Mouse (Mus musculus) liver, adult 2 months (tissue): Measurements from ENCODE around the gene Inpp4b. TPM values are rescaled to one million over a fixed set of nuclear protein-coding genes. Genes with fewer than 3 reads are reported as not detected.

Experiments used
- DNase-seq: peaks from one replicate; pipeline ENCODE4 v3.0.0-alpha.2; 2011; ENCODE audit warnings: low read depth, low spot score; ENCODE audit errors: extremely low read depth
- H3K27ac ChIP-seq: fragments of 200-500 bp; replicated peaks from 2 replicates; pipeline ENCODE4 v1.5.1; 2012; ENCODE audit warnings: low read depth, mild to moderate bottlenecking, control low read depth, inconsistent platforms, low read length; ENCODE audit not compliant: insufficient read depth
- H3K27me3 ChIP-seq: fragments of 200-500 bp; 2 replicates; pipeline ENCODE4 v1.6.1; 2012; ENCODE audit warnings: mild to moderate bottlenecking, moderate library complexity, low read length, inconsistent platforms; ENCODE audit not compliant: control insufficient read depth, insufficient read depth
- H3K36me3 ChIP-seq: fragments of 200-500 bp; 2 replicates; pipeline ENCODE4 v1.6.1; 2012; ENCODE audit warnings: low read length, inconsistent platforms; ENCODE audit not compliant: control insufficient read depth, insufficient read depth
- H3K4me1 ChIP-seq: fragments of 200-500 bp; 2 replicates; pipeline ENCODE4 v1.6.1; 2011; ENCODE audit warnings: low read length; ENCODE audit not compliant: control insufficient read depth, insufficient read depth
- H3K4me3 ChIP-seq: fragments of 200-500 bp; 2 replicates; pipeline ENCODE4 v1.5.1; 2011; ENCODE audit warnings: low read depth, mild to moderate bottlenecking, control low read depth, low read length, moderate library complexity; ENCODE audit not compliant: insufficient read depth
- H3K79me2 ChIP-seq: fragments of 200-500 bp; 2 replicates; pipeline ENCODE4 v1.6.1; 2012; ENCODE audit warnings: inconsistent platforms, mild to moderate bottlenecking, low read length, moderate library complexity; ENCODE audit not compliant: control insufficient read depth, insufficient read depth
- H3K9ac ChIP-seq: fragments of 200-500 bp; 2 replicates; pipeline ENCODE4 v1.6.1; 2012; ENCODE audit warnings: low read depth, mild to moderate bottlenecking, control low read depth, inconsistent platforms, low read length
- CTCF ChIP-seq: fragments of 200-500 bp; IDR thresholded peaks from 2 replicates; pipeline ENCODE4 v1.5.1; 2011; ENCODE audit warnings: low read depth, low read length, control low read depth
- POLR2A ChIP-seq: fragments of 200-500 bp; IDR thresholded peaks from 2 replicates; pipeline ENCODE4 v1.6.1; 2011; ENCODE audit warnings: low read length, control low read depth; ENCODE audit not compliant: insufficient read depth; ENCODE audit errors: extremely low read depth
- WGBS: fragments of 180-500 bp; shearing (Covaris S2); methylation state at CpG from one replicate; pipeline ENCODE4 v1.1.7; 2018; 5-methylcytosine and 5-hydroxymethylcytosine counted together
- polyA plus RNA-seq: library from polyadenylated mRNA; depleted of rRNA; stranded (reverse); fragments of >200 nt; gene quantifications from 2 replicates; pipeline ENCODE4 v1.2.3, GENCODE M21; 2012
- total RNA-seq: library from RNA; depleted of rRNA; stranded (reverse); fragments of >200 nt; gene quantifications from 2 replicates; pipeline ENCODE4 v1.2.3, GENCODE M21; 2014

Gene Inpp4b
- total and polyA plus RNA-seq, 2 experiments = 0.20 to 3.6 TPM

DNA sequence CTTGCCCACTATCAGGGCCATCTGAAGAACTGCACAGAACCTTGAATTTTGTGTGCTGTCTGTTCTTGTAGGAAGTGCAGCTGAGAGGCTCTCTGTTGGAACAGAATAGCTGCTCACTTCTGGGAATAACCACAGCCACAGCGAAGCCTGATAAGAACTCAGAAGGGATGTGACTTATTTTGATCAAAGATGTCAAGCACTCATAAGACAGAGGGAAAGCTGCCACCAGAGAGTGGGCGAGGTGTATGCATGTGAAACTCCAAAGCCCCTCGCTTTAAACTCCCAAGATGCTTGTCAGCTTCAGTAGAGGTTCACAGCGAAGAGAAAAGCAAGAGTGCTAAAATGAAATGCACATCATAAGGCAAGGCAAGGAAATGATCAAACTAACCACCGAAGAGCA, 423.7 kb downstream of the Inpp4b start:
- TF ChIP-seq POLR2A (no peak), CTCF (no peak)
- no peak for DNase-seq

GRCm38 (mm10) chr8:81767411-81768312, 425.3 kb downstream of the Inpp4b start:
- TF ChIP-seq POLR2A (no peak), CTCF (no peak)
- Histone ChIP-seq H3K79me2 (no peaks in the 10 kb centered on the region), H3K4me1 (no peaks in the 10 kb centered on the region), H3K36me3 (no peaks in the 10 kb centered on the region), H3K27ac (peak overlapping the region; percentile 31; the same call in 1 of the 2 replicates), H3K27me3 (no peaks in the 10 kb centered on the region), H3K9ac (no peak overlapping the region; the same call in 1 of the 2 replicates), H3K4me3 (peak overlapping the region; percentile 41)
- WGBS = 27% methylated on average over 12 of the region's 12 CpGs
- peak; percentile 44 for DNase-seq

More for the DNA sequence above, 423.7 kb downstream of the Inpp4b start:
- no peak overlapping the region for H3K27ac ChIP-seq
- H3K4me1 ChIP-seq = no peaks in the 10 kb centered on the region
- H3K36me3 ChIP-seq = no peaks in the 10 kb centered on the region
- H3K27me3 ChIP-seq = no peaks in the 10 kb centered on the region
- H3K79me2 ChIP-seq = no peaks in the 10 kb centered on the region
- H3K9ac ChIP-seq = no peak overlapping the region
- 87% methylated on average over 5 of the region's 5 CpGs for WGBS
- H3K4me3 ChIP-seq = no peak overlapping the region

DNA sequence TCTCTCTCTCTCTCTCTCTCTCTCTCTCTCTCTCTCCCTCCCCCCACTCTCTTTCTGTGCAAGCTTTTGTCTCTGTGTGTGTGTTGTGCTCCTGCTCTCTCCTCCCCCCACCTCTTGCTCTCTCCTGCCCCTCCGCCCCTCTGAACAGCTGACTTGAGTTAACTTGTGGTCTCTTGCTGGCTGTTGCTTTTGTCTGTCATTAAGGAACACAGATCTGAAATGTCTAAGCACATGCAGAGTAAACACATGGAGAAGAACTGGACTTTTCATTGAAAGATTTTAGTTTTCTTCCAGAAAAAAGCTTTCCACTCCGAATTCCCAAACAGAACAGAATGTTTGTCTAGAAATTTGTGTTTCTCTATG, 425.9 kb downstream of the Inpp4b start:
- no peak for TF ChIP-seq CTCF
- TF ChIP-seq POLR2A = no peak
- no peaks in the 10 kb centered on the region for H3K36me3 ChIP-seq
- 75% methylated on average over 2 of the region's 2 CpGs for WGBS
- no peaks in the 10 kb centered on the region for H3K27me3 ChIP-seq
- DNase-seq = no peak
- H3K9ac ChIP-seq = no peak overlapping the region
- no peak overlapping the region; the same call in 1 of the 2 replicates for H3K4me3 ChIP-seq
- no peak overlapping the region for H3K27ac ChIP-seq
- H3K4me1 ChIP-seq = no peaks in the 10 kb centered on the region
- H3K79me2 ChIP-seq = no peaks in the 10 kb centered on the region

DNA sequence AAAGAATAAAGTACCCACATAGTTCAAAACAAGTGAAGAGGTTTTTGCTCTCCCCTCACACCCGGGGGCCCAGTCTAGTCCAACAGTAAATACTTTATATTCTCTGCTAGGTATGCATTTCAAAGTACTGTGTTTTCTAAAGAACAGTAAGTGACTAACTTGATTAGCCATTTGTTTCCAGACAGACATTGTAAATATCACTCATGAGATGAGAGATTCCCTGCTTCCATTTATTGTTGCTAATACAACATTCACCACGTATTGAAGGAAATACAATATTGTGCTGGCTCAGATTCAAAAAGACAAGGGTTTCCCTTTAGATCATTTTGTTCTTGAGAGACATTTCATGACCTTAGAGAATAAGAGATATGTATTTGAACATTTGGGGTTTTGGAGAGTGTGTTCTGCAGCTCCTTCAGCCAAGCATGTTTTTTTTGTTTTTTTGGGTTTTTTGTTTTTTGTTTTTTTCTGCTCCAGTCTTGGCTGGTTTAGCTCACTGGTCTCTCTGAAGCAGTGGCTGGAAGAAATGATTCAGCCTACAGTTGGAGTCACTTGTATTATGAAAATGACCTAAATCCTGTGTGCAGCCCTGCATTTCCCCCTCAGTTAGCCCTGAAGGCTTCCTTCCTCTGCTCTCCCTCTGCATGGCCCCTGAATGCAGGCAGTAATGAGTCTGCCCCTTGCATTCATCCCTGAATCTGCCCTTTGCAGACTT, 426.5 kb downstream of the Inpp4b start:
- no peaks in the 10 kb centered on the region for H3K36me3 ChIP-seq
- no peak overlapping the region; the same call in 1 of the 2 replicates for H3K9ac ChIP-seq
- no peak overlapping the region for H3K4me3 ChIP-seq
- no peaks in the 10 kb centered on the region for H3K4me1 ChIP-seq
- no peak overlapping the region for H3K27ac ChIP-seq
- H3K27me3 ChIP-seq = no peaks in the 10 kb centered on the region
- 68% methylated on average over 2 of the region's 2 CpGs for WGBS
- H3K79me2 ChIP-seq = no peaks in the 10 kb centered on the region
- DNase-seq = no peak
- TF ChIP-seq POLR2A = no peak
- TF ChIP-seq CTCF = no peak

DNA sequence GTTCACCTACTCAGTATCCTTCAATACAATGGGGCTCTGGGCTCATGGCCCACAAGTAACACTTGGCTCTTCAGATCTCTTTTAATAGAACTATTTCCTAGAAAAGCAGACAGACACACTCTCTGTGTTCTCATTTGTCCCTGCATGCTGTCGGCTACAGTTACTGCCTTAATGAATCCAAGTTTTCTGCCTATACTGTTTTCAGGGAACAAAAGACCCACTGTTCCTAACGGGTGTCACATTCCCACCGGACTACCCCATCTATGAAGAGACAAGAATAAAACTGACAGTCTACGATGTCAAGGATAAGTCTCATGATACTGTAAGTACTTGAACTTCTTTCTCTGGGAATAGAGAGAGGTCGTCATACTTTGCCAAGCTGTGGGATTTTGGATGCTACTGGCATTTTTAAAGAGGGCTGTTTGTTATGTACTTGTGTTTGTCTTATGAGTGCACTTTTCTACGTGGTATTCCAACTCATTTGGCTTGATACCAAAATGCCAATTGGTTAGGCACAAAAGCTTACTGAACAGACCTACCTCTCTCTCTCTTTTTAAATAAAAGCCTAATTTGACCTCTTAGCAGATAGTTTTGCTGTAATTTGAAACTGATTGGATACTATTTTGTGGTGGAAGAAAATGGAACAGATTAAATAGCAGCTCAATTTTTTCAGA, 428.4 kb downstream of the Inpp4b start:
- Histone ChIP-seq H3K4me1 (no peaks in the 10 kb centered on the region), H3K36me3 (no peaks in the 10 kb centered on the region), H3K79me2 (no peaks in the 10 kb centered on the region), H3K9ac (no peak overlapping the region), H3K4me3 (no peak overlapping the region), H3K27me3 (no peaks in the 10 kb centered on the region), H3K27ac (no peak overlapping the region)
- 86% methylated on average over 6 of the region's 6 CpGs for WGBS
- DNase-seq = no peak
- no peak for TF ChIP-seq CTCF
- no peak for TF ChIP-seq POLR2A
